Mouse (Mus musculus) kidney, postnatal 10 days (tissue): ENCODE results near the gene Rngtt.
"Not testable (repeated sequence)": the region's sequence is repeated elsewhere in the genome, so short reads cannot be mapped to it uniquely, and the experiment has no call there.

Source experiments
- DNase-seq: peaks from one replicate; pipeline ENCODE4 v3.0.0; 2021; ENCODE audit warnings: mixed read lengths

Rngtt gene

GRCm38 (mm10) chr4:33309764-33310757 lies at the start of gene Rngtt:
Rngtt (plus strand) TSS chr4:33310311.
- peak; percentile 98 for DNase-seq

- no peak for DNase-seq
Observed at GRCm38 (mm10) chr4:33260311-33260710, 49.8 kb upstream of the Rngtt start.

DNA sequence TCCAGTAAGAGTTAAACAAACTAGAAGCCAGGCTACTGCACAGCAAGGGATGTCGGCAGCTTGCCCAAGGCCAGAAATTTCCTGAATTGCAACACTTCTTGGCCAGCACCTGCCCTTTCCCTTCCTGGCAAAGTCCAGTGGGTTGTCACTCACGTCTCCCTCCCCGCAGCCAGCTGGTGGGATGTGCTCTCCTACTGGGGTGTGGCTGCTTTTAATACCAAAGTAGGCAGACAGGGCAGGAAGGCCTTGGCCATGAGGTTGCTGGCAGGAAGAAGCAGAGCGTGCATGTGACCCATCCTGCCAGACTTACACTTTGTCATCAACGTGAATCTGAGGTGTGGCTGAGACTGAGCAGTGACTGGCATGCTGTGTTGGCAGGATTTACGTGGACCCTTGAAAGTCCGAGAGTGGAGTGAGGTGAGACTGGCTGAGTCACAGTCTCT lies 48.8 kb upstream of the Rngtt start:
- peak; percentile 92 for DNase-seq

DNA sequence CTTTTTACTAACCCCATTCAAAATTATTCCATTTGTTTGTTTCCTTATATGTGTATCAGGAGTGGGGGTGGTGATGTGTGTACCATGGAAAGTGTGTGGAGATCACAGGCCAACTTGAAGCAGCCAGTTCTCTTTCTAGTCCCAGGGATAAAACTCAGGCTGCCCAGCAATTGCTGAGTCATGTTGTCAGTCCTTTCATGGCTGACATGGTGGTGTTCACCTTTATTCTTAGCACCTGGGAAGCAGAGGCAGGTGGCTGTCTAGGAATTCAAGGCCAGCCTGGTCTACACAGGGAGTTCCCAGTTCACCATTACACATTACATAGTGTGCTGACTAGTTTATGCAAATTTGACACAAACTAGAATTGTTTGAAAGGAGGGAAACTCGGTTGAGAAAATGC lies 47.2 kb upstream of the Rngtt start:
- DNase-seq = no peak

DNA sequence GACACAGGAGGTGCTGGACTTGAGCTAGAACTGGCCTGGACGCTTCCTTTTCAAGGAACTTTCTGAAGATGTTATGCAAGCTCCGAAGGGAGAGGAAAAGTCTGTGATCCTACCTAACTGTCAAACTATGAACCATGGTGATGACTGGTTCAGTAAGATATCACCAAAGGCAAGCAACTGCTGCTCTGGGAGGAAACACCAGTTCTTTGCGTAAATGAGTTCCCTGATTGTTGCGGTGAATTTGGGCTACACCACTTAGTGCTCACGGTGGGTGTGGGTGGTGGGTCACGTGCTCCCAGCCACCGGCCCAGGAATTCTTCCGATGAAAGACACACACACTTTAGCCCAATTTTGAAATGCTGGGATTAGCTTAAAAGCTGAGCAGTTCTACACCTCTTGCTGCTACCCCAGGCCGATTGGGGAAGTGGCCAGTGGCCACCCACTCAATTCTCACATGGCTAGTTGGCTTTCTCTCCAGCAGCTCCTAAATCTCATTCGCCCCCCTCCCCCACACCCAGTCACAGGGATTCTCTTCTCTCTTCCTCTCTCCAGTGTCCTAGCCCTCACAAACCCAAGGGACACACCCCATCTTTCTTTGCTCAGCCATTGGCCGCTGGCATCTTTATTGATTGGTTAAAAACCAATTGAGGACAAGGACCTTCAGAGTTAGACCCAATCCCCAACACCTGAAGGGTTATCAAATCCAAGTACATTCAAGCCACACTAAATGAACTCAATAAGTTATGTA lies 45.0 kb upstream of the Rngtt start:
- DNase-seq = no peak

DNA sequence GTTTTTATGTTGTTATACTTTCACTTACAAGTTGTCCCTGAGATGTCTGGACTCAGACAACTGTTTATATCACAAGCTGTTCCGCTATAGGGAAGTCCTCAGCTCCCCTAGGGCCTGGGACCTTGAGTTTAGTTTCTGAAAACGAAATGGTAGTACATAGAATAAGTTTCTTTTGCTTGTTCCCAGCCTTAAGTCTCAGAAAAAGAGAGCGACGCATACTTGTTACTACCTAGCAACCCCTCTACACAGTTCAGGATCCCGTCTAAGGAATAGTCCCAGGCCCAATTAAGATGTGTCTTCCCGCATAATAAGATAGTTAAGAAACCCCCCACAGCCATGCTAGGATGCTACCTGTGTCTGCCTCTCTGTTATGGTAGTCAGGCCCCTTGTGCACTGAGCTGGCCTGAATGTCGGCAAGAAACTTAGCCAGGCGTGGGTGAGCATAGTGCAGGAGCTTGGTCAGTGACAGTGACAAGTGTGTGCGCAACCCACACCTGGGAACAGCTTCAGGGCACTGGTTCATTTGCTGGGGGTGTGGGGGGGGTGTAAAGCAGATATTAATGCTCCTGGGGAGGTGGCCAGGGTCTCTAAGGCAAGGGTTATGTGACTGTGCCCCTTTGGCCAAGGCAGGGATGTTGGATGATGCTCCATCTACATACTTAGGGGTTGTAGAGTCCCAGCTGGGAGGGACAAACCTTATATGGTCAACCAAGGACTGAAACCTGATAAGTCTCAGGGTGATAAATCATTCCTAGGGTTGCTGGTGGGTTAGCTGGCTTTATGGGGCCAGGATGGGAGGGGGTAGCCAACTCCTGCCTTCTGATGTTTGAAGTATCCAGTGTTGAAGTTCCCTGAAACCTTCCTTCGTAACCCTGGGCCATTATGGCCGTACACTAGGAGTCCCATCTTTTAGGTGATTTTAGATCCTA lies 39.5 kb upstream of the Rngtt start:
- no peak for DNase-seq

DNA sequence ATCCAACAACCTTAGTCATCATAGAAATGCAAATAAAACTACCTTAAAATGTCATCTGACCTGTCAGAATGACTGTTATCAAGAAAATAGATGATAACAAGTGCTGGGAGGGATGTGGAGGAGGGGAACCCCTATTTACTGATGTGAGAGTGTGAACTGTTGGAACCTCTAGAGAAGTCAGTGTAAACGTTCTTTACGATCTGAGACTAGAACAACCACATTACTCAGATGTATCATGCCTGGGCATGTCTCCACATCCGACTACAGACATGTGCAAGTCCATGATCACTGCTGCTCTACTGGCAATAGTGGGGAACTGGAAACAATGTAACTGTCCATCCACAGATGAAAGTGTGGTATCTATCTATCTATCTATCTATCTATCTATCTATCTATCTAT lies 36.7 kb upstream of the Rngtt start:
- no peak for DNase-seq

DNA sequence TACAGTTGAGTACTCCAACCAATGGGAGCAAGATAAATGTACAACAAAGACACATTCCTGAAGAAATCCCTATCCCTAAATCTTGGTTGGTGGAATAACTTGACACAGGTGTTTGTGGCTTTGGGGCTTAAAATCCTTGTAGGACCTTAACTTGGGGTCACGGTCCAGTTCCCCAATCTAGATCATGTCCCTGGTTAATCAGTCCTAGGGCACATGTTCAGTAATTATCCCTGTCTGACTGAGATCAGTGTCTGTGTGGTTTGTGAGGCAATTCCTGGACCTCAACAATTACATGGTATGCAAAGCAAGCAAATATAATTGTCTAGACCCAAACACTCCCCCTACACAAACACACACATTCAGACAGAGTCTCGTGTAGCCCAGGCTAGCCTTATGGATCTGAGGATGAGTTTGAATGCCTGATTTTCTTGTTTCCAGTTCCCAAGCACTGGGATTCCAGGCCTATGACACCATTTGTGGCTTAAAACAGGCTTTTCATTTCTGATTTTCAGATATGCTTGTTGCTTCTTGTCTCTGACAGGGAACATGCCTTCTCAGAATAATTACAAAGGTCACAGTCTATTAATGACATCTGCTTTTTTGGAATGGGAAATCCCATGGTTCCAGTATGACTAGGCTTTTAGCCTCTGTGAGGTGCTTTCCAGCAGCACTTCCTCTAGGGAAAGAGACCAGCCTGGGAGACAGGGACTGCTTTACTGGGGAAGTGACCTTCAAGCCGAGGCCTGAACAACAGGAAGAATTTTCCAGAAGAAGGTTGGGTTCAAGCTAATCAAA lies 28.0 kb upstream of the Rngtt start:
- peak; percentile 27 for DNase-seq

DNA sequence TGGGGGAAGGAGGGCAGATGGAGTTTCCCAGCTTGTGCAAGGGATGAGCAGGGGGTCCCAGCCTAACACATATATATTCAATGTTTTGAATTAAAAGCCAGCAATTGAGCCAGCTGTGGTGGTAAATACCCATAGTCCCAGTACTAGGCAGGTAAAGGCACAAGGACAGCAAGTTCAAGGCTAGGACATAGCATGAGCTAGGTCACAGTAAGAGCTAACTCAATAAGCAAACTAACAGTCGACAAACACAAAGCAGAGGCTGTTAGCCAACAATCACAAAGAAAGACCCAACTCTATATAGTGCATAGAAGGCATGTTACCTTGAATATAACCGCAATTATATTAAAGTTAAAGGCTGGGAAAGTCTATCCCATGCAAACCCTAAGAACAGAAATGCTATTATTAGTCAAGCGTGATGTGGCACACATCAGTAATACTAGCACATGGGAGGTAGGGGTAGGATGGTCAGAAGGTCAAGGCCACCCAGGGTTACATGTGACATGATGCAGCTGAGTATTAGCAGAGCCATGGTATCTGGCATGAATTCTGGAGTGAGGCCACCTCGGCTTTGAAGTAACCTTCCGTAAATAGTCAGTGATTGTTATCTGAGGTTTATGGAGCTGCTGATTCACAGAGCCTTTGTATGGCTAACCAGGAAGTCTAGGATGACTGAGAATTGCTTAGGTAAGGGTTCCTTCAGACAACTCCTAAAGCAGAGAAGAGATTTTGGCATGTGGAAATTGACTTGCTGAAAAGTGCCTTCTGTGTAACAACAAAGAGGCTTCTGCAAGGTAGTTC lies 25.8 kb upstream of the Rngtt start:
- DNase-seq = no peak

GRCm38 (mm10) chr4:33285448-33285847 lies 24.7 kb upstream of the Rngtt start:
- no peak for DNase-seq

GRCm38 (mm10) chr4:33289106-33289650 lies 20.9 kb upstream of the Rngtt start:
- DNase-seq = no peak

- DNase-seq = peak; percentile 62
Observed at GRCm38 (mm10) chr4:33290002-33290401, 20.1 kb upstream of the Rngtt start, which contains the start of gene Pnrc1. Pnrc1 (minus strand) TSS chr4:33290163.

DNA sequence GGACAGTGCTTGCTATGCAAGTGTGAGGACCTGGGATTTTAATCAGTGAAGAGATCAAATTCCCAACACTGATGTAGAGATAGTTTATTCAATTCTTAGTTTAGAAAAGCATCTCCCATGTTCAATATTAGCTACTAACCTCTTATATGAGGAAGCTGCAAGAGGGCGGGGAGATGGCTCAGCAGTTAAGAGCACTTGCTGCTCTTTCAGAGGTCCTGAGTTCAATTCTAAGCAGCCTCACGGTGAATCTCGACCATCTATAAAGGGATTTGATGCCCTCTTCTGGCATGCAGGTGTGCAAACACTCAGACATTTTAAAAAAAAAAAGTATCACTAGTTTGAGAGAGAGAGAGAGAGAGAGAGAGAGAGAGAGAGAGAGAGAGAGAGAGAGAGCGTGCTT lies 19.2 kb upstream of the Rngtt start:
- no peak for DNase-seq

GRCm38 (mm10) chr4:33292409-33293370 lies 17.4 kb upstream of the Rngtt start:
- peak; percentile 84 for DNase-seq

- not testable (repeated sequence) for DNase-seq
Observed at GRCm38 (mm10) chr4:33300891-33301665, 9.0 kb upstream of the Rngtt start.

- no peak for DNase-seq
Observed at GRCm38 (mm10) chr4:33303057-33303456, 7.1 kb upstream of the Rngtt start.

DNA sequence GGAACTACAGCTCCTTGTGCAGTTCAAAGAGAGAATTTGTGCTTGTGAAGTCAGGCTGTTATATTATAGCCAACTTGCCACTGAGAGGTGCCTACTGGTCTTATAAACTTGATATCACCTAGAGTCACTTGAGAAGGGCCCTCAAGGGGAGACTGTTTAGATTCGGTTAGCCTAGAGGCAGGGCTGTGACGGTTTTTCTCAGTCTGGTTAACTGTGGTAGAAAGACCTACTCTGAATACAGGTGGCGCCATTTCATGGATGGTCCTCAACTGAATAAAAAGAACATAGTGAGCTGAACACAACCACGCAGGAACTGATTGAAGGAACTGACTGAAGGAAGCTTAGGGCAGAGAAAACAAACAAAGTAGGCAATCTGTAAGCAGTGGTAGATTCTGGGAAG lies 3.0 kb upstream of the Rngtt start:
- no peak for DNase-seq

DNA sequence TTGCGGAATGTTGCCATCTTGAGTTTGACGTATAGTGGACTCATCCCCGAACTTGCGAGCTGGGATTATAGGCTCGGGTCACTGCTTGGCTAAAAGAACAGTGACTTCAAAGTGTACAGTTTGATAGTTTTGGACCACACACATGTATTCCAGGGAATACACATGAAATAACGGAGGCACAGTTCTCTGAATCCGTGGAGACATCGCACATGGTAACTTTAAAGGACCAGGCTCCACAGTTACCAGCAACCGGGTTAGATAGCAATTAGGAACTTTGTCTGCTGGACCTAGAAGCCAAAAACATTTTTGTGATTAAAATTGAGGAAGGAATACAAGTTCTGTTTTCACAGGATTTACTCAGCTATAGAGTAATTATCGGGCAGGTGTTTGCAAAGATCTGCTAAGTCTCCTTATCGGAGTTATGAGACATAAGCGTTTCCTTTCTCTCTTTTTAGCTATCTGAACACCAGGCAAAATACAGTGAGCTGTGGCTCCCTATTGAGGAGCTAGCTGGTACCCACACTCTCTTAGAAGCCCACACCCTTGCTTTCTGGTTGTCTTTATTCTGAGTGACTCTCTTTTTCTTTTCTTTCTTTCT lies 828 bp downstream of the Rngtt start:
- no peak for DNase-seq
